Mouse (Mus musculus) intestine, embryonic 14.5 days (tissue): ENCODE measurements around the gene Elf5. TPM values are rescaled to one million over a fixed set of nuclear protein-coding genes. Genes with fewer than 3 reads are reported as not detected.

Source experiments
- ATAC-seq: fragments of 200-750 bp; cut with Nextera tagmentation; replicated peaks from 2 replicates; pipeline ENCODE4 v1.8.0; 2017; ENCODE audit warnings: low read depth, moderate number of reproducible peaks, moderate TSS enrichment, moderate library complexity; ENCODE audit not compliant: low FRiP score, low TSS enrichment
- DNase-seq: peaks from one replicate; pipeline ENCODE4 v3.0.0-alpha.2; 2018; ENCODE audit warnings: low spot score
- H3K27ac ChIP-seq: fragments of 300-500 bp; sonication (generic); 2 replicates; pipeline ENCODE4 v1.5.1; 2014; ENCODE audit warnings: low read depth, mild to moderate bottlenecking, control low read depth
- H3K27me3 ChIP-seq: fragments of 300-500 bp; sonication (generic); replicated peaks from 2 replicates; pipeline ENCODE4 v1.6.1; 2014; ENCODE audit warnings: low read length, control low read depth; ENCODE audit not compliant: control insufficient read depth, insufficient read depth
- H3K36me3 ChIP-seq: fragments of 300-500 bp; sonication (generic); 2 replicates; pipeline ENCODE4 v1.6.1; 2014; ENCODE audit warnings: low read length, control low read depth; ENCODE audit not compliant: control insufficient read depth, insufficient read depth
- H3K4me1 ChIP-seq: fragments of 300-500 bp; sonication (generic); replicated peaks from 2 replicates; pipeline ENCODE4 v1.6.1; 2014; ENCODE audit warnings: low read length, control low read depth, mixed read lengths; ENCODE audit not compliant: control insufficient read depth, insufficient read depth
- H3K4me2 ChIP-seq: fragments of 300-500 bp; sonication (generic); 2 replicates; pipeline ENCODE4 v1.6.1; 2014; ENCODE audit warnings: low read length
- H3K4me3 ChIP-seq: fragments of 300-500 bp; sonication (generic); 2 replicates; pipeline ENCODE4 v1.5.1; 2014; ENCODE audit warnings: low read depth, low read length, control low read depth, mixed read lengths
- H3K9ac ChIP-seq: fragments of 300-500 bp; sonication (generic); 2 replicates; pipeline ENCODE4 v1.6.1; 2014; ENCODE audit warnings: mild to moderate bottlenecking, low read length
- H3K9me3 ChIP-seq: fragments of 300-500 bp; sonication (generic); 2 replicates; pipeline ENCODE4 v1.6.1; 2016; ENCODE audit warnings: low read length, control low read depth; ENCODE audit not compliant: control insufficient read depth
- WGBS: fragments of 180-500 bp; shearing (Covaris S2); extraction: QIAGEN DNeasy Blood & Tissue Kit; methylation state at CpG from one replicate; pipeline ENCODE4 v1.1.7; 2014; 5-methylcytosine and 5-hydroxymethylcytosine counted together
- polyA plus RNA-seq: library from polyadenylated mRNA; unstranded; fragments of >200 nt; fragmentation: Nextera tagmentation; extraction: Ambion mirVana; gene quantifications from 2 replicates; pipeline ENCODE4 v1.2.1, GENCODE M21; 2014

Gene Elf5
- polyA plus RNA-seq, 1 experiment from 2014 or later, result 0.46 TPM

DNA sequence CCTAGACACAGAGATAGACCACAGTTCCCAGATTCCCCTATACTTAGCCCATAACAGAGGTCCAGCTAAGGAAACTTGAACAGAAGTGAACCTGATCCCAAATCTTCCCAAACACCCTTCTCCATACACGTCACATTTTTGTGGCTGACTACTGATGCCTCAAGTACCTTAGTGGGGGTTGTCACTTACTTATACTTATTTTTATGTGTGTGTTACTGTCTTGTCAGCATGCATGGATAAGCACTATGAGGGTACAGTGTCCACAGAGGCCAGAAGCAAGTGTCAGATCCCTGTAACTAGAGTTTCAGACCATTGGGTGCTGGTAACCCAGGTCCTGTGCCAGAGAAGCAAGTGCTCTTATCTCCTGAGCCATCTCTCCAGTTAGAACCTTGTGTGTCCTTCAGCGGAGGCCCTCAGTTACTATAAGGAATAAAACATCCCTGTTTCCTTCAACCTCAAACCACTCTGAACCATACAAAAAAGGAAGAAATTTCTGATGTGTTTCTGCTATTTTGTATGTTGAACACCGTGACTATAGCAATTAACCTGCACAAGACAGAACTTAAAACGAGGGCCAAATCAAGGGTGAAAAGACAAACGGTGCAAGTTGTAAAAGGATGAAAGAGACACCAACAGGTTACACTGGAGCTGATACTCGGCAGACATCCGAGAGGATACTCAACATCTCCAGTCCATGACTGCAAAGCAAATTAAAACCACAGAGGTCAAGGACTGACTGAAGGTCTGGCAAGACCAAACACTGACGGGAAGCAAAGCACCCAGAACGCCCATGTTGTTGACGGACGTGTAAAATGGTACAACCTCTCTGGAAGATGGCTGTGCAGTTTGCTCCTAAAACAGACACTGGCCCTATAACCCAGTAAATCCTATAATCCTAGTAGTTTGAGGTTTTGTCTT, 70.1 kb downstream of the Elf5 start:
- Histone ChIP-seq H3K36me3 (no peaks in the 10 kb centered on the region), H3K27ac (no peak overlapping the region), H3K4me1 (peaks cover 7% of the 10 kb centered on the region; the same call in 1 of the 2 replicates), H3K9ac (no peak overlapping the region), H3K4me3 (no peak overlapping the region), H3K9me3 (no peaks in the 10 kb centered on the region), H3K4me2 (no peak overlapping the region), H3K27me3 (no peaks in the 10 kb centered on the region)
- WGBS, result 81% methylated on average over 11 of the region's 11 CpGs
- ATAC-seq (no peak), DNase-seq (no peak)

GRCm38 (mm10) chr2:103483289-103483985, 71.9 kb downstream of the Elf5 start:
- Histone ChIP-seq H3K4me3 (peak overlapping the region; percentile 90), H3K4me1 (peaks cover 7% of the 10 kb centered on the region; the same call in 1 of the 2 replicates), H3K9ac (0 out of 2 replicates have a peak overlapping the region, but pooled peaks have one; percentile 6), H3K27ac (no peak overlapping the region), H3K9me3 (no peaks in the 10 kb centered on the region), H3K36me3 (no peaks in the 10 kb centered on the region), H3K27me3 (no peaks in the 10 kb centered on the region), H3K4me2 (peak overlapping the region; percentile 86)
- WGBS, result 64% methylated on average over 7 of the region's 7 CpGs
- DNase-seq, result no peak
- ATAC-seq, result no peak

- WGBS, result 16% methylated on average over 5 of the region's 5 CpGs
- H3K4me2 ChIP-seq, result peak overlapping the region; percentile 86
- peak overlapping the region; percentile 76 for H3K9ac ChIP-seq
- H3K4me3 ChIP-seq, result peak overlapping the region; percentile 90
- peak overlapping the region; percentile 95 for H3K27ac ChIP-seq
- ATAC-seq, result no peak
- no peaks in the 10 kb centered on the region for H3K36me3 ChIP-seq
- H3K4me1 ChIP-seq, result peaks cover 7% of the 10 kb centered on the region; the same call in 1 of the 2 replicates
- H3K9me3 ChIP-seq, result no peaks in the 10 kb centered on the region
- no peak for DNase-seq
- no peaks in the 10 kb centered on the region for H3K27me3 ChIP-seq
Measured at GRCm38 (mm10) chr2:103483986-103484520, 72.6 kb downstream of the Elf5 start.

- Histone ChIP-seq H3K9ac (peak within 1 kb of the TSS; percentile 76), H3K4me2 (peak within 1 kb of the TSS; percentile 86), H3K4me3 (peak within 1 kb of the TSS; percentile 90), H3K27me3 (no peaks in the 10 kb centered on the region), H3K9me3 (no peaks in the 10 kb centered on the region), H3K4me1 (peaks cover 7% of the 10 kb centered on the region; the same call in 1 of the 2 replicates), H3K27ac (peak within 1 kb of the TSS; percentile 95), H3K36me3 (no peaks in the 10 kb centered on the region)
- under 1% methylated on average over 41 of the region's 41 CpGs for WGBS
- peak; percentile 97 for DNase-seq
- peak; percentile 99 for ATAC-seq
Measured at GRCm38 (mm10) chr2:103484617-103485401, 73.3 kb downstream of the Elf5 start, which contains the start of gene Cat. Gene Cat, minus strand, starts transcription at chr2:103485160.

DNA sequence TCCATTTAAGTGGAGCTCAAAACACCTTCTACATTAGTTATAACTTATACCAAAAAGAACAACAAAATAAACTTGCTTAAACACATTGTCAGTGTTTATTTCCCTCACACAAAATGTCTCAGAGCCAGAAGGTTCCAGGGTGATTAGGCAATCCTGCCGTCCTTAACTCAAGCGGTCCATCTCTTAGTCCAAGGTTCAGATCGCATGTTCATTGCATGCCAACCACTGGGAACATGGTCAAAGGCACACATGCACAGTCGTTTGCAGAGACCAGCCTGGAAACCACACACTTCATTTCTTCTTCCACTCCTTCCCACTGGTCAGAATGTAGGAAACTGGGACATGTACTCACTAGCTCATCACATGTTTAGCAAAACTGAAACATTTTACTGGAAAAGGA, 81.0 kb downstream of the Elf5 start:
- no peaks in the 10 kb centered on the region for H3K27me3 ChIP-seq
- H3K36me3 ChIP-seq, result no peaks in the 10 kb centered on the region
- H3K27ac ChIP-seq, result no peak overlapping the region
- H3K4me1 ChIP-seq, result no peaks in the 10 kb centered on the region
- no peak overlapping the region for H3K9ac ChIP-seq
- H3K9me3 ChIP-seq, result no peaks in the 10 kb centered on the region
- no peak for ATAC-seq
- H3K4me3 ChIP-seq, result no peak overlapping the region
- no peak for DNase-seq
- WGBS, result 87% methylated on average over 4 of the region's 4 CpGs
- H3K4me2 ChIP-seq, result no peak overlapping the region

DNA sequence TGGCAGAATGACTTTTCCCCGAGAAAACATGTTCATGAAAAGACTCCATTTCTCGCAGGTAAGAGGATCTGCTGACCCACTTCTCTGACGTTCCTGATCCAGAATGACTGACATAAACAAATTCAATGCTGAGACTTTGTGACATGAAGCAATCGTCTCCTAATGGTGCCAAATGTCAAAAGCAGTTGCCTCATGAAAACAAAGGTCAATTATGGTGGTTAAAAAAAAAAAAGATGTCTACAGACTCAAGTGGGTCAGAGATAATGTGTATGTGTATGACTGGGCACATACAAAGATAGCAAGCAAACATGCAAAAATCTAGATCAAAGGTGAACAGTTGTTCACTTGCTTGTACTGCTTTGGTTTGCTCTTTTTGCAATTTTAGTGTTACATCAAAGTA, 82.3 kb downstream of the Elf5 start:
- no peak for DNase-seq
- 72% methylated on average over 4 of the region's 4 CpGs for WGBS
- H3K27me3 ChIP-seq, result no peaks in the 10 kb centered on the region
- no peaks in the 10 kb centered on the region for H3K4me1 ChIP-seq
- H3K36me3 ChIP-seq, result no peaks in the 10 kb centered on the region
- H3K4me3 ChIP-seq, result no peak overlapping the region
- H3K9me3 ChIP-seq, result no peaks in the 10 kb centered on the region
- H3K27ac ChIP-seq, result no peak overlapping the region
- ATAC-seq, result no peak
- no peak overlapping the region for H3K4me2 ChIP-seq
- no peak overlapping the region for H3K9ac ChIP-seq

- no peaks in the 10 kb centered on the region for H3K4me1 ChIP-seq
- no peaks in the 10 kb centered on the region for H3K9me3 ChIP-seq
- H3K4me3 ChIP-seq, result no peak overlapping the region
- H3K4me2 ChIP-seq, result no peak overlapping the region
- DNase-seq (no peak), ATAC-seq (no peak)
- WGBS, result 69% methylated on average over 6 of the region's 6 CpGs
- no peak overlapping the region for H3K9ac ChIP-seq
- H3K36me3 ChIP-seq, result no peaks in the 10 kb centered on the region
- no peak overlapping the region for H3K27ac ChIP-seq
- no peaks in the 10 kb centered on the region for H3K27me3 ChIP-seq
Measured at GRCm38 (mm10) chr2:103495633-103496418, 84.3 kb downstream of the Elf5 start.
